Mouse (Mus musculus): ENCODE measurements at regions not wholly inside any gene's neighbourhood (a gene's known extent, or its start where the extent isn't known, plus 50 kb on each side); places are given as distances from the start of the nearest gene placed in this dataset.

GRCm38 (mm10) chr1:42351884-42352283 lies 343.7 kb upstream of the Pou3f3 start:
- peak; percentile 86 for DNase-seq (ENCODE audit: low read depth)

DNA sequence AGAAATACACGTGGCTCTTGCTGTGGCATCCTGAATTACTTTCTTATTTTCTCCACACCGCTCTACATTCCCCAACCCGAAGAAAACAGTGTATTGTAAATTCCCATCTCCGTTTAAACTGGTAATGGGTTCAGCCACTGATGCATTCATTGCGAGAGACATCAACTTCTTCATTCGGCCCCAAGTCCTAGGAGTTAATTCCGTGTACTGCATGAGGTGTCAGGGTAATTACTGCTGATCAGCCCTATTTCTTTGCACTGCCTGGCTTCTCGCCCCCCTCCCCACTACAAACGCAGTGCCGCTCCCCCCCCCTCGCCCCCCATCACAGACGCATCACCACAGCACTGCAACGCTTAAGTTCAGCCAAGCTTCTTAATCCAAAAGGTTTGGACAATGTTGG lies 343.2 kb upstream of the Pou3f3 start:
- peak; percentile 36 for DNase-seq (ENCODE audit: low read depth)

More at GRCm38 (mm10) chr1:42351884-42352283, 343.7 kb upstream of the Pou3f3 start:
- no peak for TF ChIP-seq POLR2A (IDR thresholded peaks at IDR 0.05; ENCODE audit: borderline replicate concordance, extremely low read depth, insufficient read depth, insufficient read length, poor library complexity, severe bottlenecking)

GRCm38 (mm10) chr1:42353096-42353495 lies 342.5 kb upstream of the Pou3f3 start:
- TF ChIP-seq CTCF (IDR thresholded peaks at IDR 0.05; ENCODE audit: borderline replicate concordance, extremely low read depth, insufficient read depth, insufficient read length) (no peak), POLR2A (IDR thresholded peaks at IDR 0.05; ENCODE audit: borderline replicate concordance, extremely low read depth, insufficient read depth, insufficient read length, poor library complexity, severe bottlenecking) (no peak)
- DNase-seq (ENCODE audit: low read depth) = peak; percentile 49

More for the DNA sequence above, 343.2 kb upstream of the Pou3f3 start:
- no peak for TF ChIP-seq POLR2A (IDR thresholded peaks at IDR 0.05; ENCODE audit: borderline replicate concordance, extremely low read depth, insufficient read depth, insufficient read length, poor library complexity, severe bottlenecking)
- no peak for TF ChIP-seq CTCF (IDR thresholded peaks at IDR 0.05; ENCODE audit: borderline replicate concordance, extremely low read depth, insufficient read depth, insufficient read length)

DNA sequence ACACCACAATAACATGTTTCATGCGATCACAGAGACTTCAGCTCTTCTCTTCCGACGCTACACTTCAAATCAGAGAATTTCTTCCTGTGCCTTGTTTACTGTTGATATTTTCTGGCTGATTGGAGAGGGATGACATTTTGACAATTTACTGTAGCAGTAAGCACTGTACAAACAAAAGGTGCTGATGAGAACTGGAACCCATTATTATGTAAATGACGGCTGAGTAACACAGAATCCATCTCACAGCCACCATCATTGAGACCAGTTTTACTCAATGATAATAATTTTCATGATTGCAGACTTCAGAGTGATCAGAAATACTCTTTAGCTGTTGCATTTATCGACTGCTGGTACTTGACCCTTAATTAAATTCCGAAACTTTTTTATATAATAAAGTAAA lies 341.5 kb upstream of the Pou3f3 start:
- DNase-seq (ENCODE audit: low read depth) = peak; percentile 67
- TF ChIP-seq CTCF (IDR thresholded peaks at IDR 0.05; ENCODE audit: borderline replicate concordance, extremely low read depth, insufficient read depth, insufficient read length) (no peak), POLR2A (IDR thresholded peaks at IDR 0.05; ENCODE audit: borderline replicate concordance, extremely low read depth, insufficient read depth, insufficient read length, poor library complexity, severe bottlenecking) (no peak)

GRCm38 (mm10) chr1:42362438-42362837 lies 333.1 kb upstream of the Pou3f3 start:
- DNase-seq (ENCODE audit: low read depth) = no peak
- TF ChIP-seq POLR2A (IDR thresholded peaks at IDR 0.05; ENCODE audit: borderline replicate concordance, extremely low read depth, insufficient read depth, insufficient read length, poor library complexity, severe bottlenecking) (no peak), CTCF (IDR thresholded peaks at IDR 0.05; ENCODE audit: borderline replicate concordance, extremely low read depth, insufficient read depth, insufficient read length) (no peak)

- peak; percentile 80 for DNase-seq (ENCODE audit: low read depth)
- TF ChIP-seq CTCF (IDR thresholded peaks at IDR 0.05; ENCODE audit: borderline replicate concordance, extremely low read depth, insufficient read depth, insufficient read length) = no peak
- no peak for TF ChIP-seq POLR2A (IDR thresholded peaks at IDR 0.05; ENCODE audit: borderline replicate concordance, extremely low read depth, insufficient read depth, insufficient read length, poor library complexity, severe bottlenecking)
Observed at GRCm38 (mm10) chr1:42365648-42366324, 329.8 kb upstream of the Pou3f3 start.

GRCm38 (mm10) chr1:42387919-42388684 lies 307.5 kb upstream of the Pou3f3 start:
- peak; percentile 62 for DNase-seq (ENCODE audit: low read depth)
- TF ChIP-seq POLR2A (IDR thresholded peaks at IDR 0.05; ENCODE audit: borderline replicate concordance, extremely low read depth, insufficient read depth, insufficient read length, poor library complexity, severe bottlenecking) = no peak

DNA sequence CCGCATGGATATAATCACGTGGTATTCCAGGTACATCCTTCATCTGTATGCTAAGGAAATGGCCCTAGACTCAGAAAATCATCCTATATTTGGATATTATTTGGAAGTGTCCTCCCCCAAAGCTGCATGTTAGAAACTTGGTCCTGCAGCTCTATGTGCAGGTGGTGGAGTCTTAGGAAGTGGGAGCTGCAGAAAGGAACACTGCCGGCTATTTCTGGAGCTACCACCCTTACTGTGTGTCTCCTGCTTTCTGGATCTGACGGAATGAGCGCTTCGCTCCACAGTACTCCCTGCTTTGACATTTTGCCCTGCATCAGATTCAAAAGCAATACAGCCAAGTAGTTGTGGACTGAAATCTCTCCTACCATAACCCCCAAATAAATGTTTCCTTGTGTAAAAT lies 306.8 kb upstream of the Pou3f3 start:
- TF ChIP-seq CTCF (IDR thresholded peaks at IDR 0.05; ENCODE audit: borderline replicate concordance, extremely low read depth, insufficient read depth, insufficient read length) = no peak
- no peak for TF ChIP-seq POLR2A (IDR thresholded peaks at IDR 0.05; ENCODE audit: borderline replicate concordance, extremely low read depth, insufficient read depth, insufficient read length, poor library complexity, severe bottlenecking)

GRCm38 (mm10) chr1:42395651-42396260 lies 299.8 kb upstream of the Pou3f3 start:
- DNase-seq (ENCODE audit: low read depth) = no peak
- no peak for TF ChIP-seq POLR2A (IDR thresholded peaks at IDR 0.05; ENCODE audit: borderline replicate concordance, extremely low read depth, insufficient read depth, insufficient read length, poor library complexity, severe bottlenecking)
- no peak for TF ChIP-seq CTCF (IDR thresholded peaks at IDR 0.05; ENCODE audit: borderline replicate concordance, extremely low read depth, insufficient read depth, insufficient read length)

More for the DNA sequence above, 306.8 kb upstream of the Pou3f3 start:
- no peak for DNase-seq (ENCODE audit: low read depth)

GRCm38 (mm10) chr1:42398461-42399154 lies 297.0 kb upstream of the Pou3f3 start:
- no peak for TF ChIP-seq CTCF (IDR thresholded peaks at IDR 0.05; ENCODE audit: borderline replicate concordance, extremely low read depth, insufficient read depth, insufficient read length)
- no peak for TF ChIP-seq POLR2A (IDR thresholded peaks at IDR 0.05; ENCODE audit: borderline replicate concordance, extremely low read depth, insufficient read depth, insufficient read length, poor library complexity, severe bottlenecking)
- peak; percentile 79 for DNase-seq (ENCODE audit: low read depth)

All from brain, embryonic 14.5 days (tissue).